Mouse (Mus musculus) layer of hippocampus, adult 9-10 months (tissue): Measurements from ENCODE around the gene Bbox1.
A peak's percentile ranks its signal among the peaks of the same experiment; 100 is the strongest.

Experiments used
- DNase-seq: peaks from one replicate; pipeline ENCODE4 v3.0.0; 2022; ENCODE audit warnings: low spot score

Gene Bbox1

GRCm38 (mm10) chr2:110314509-110315155 is at the start of gene Bbox1:
Gene Bbox1 (minus strand): TSS chr2:110314560.
- DNase-seq = no peak

GRCm38 (mm10) chr2:110363855-110364254 is 49.5 kb upstream of the Bbox1 start:
- DNase-seq = no peak

DNA sequence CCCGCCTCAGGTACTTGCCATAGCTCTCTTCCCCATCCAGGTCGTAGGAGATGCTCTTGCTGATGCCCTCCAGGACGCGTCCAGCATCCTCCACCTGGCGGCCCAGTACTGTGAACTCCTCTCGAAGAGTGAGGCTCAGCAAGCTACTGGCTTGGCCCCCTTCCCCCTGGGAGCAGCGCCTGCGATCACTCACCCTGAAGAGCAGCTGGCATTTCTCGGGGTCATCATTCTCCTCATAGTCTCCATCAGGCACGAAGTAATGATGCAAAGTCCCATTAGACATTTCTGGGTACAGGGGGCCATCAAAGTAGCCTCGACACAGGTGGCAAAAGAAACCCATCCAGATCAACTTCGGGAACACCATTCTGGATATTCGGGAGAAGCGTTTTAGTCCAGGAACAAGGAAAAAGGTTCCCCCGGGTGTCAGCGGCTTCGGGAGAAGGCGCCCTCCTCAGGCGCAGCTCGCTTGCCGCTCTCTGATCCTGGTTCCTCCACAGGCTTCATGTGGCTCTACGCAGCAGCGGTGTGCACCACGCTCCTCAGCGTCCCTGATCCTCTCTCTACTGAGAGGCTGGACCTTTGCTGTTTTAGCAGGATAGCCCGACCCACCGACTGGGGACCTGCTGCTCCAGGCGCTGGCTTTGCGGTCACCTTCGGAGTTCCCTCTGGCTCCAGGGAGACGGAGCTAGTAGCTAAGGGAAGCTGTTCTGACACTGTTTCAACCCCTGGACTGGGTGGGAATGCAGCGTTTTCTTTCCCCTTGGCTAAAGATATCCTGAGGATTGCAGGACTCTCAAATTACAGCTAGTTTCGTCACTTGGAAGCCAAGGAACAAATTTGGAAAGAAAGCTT is 48.3 kb upstream of the Bbox1 start, which contains the start of gene Fibin:
TSS of gene Fibin (minus strand) at position 752 of the 852 bp plus-strand sequence.
- no peak for DNase-seq

DNA sequence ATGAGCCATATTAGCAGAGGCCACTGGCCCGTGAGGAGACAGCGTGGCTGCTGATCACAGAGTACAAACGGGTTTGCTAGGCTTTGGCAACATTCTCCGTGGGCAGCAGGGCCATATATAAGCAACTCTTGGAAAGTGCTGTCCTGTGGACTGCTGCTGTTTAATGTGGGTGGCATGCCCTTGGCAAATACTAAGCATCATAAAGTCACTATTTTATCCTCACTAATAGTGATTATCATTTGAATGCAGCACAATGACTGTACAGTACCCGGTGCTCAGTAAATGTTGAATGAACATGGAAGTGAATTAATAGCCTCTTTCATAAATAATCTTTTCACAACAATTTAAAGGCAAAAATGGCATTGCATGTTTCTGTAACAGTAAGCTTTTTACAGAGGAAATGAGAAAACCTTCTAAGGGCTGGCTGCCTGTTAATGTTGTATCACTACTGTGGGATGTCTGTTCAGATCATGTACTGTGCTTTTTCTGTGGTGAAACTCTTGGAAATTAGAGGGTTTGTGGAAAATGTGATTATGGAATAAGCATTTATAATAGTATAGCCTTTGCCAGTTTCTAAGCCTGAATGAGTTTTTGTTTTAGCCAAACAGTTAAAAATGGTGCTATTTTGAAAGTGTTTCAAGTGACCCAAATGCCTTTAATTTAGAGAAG is 39.1 kb upstream of the Bbox1 start:
- no peak for DNase-seq

- no peak for DNase-seq
These were observed 37.5 kb upstream of the Bbox1 start for GRCm38 (mm10) chr2:110351843-110352251.

DNA sequence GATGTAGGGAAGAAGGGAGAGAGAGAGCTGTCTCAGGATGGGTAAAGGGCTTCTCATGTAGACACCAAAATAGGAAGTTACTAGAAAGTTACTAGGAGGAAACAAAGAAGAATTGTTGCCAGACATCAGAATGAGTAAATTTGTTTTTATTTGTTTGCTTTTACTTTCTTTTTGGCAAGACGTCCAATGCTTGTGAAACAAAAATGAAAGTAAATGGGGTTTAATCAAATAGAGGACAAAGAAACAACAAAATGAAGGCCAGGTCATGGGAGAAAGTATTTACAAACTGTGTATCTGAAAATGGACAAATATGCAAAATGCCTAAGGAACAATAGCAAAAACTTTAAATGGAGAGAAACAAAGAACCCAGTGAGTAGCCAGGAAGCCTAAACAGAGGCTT is 37.0 kb upstream of the Bbox1 start:
- no peak for DNase-seq

DNA sequence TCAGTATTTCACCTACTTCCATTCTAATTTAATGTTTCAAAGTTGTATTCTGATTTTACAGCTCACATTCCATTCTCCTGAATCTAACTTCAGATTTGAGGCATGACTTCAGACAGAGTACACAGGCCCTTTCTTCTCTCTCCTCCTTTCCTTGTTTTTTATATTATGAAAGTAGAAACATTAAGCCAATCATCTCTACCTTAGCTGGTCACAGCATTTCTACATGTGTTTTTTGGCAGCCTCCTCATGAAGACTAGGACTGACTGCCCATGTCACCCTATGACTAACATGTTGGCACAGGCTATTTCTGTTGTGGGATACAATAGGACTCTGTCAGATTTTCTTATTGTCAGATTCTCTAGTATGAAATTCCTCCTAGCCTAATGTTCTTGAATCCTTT is 14.6 kb upstream of the Bbox1 start:
- DNase-seq = no peak

- DNase-seq = no peak
These were observed 5.6 kb upstream of the Bbox1 start for GRCm38 (mm10) chr2:110319949-110320348.

DNA sequence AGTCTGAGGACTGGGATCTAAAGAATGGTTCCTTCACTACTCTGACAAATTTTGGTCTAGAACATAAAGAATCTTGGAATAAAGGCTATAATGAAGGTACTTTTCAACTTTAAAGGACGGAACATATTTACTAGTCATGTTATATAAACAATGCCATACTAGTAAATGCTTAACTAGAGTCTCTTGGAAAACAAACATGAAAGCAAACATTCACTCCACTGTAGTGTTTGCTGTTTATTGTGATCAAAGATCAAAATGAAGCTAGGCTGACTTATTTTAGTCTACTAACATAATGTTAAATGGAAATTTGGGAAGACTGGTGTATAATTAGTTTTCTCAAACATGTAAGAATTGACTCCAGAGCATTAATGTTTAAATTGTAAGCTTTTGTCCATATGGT is 4.9 kb upstream of the Bbox1 start:
- DNase-seq = no peak

DNA sequence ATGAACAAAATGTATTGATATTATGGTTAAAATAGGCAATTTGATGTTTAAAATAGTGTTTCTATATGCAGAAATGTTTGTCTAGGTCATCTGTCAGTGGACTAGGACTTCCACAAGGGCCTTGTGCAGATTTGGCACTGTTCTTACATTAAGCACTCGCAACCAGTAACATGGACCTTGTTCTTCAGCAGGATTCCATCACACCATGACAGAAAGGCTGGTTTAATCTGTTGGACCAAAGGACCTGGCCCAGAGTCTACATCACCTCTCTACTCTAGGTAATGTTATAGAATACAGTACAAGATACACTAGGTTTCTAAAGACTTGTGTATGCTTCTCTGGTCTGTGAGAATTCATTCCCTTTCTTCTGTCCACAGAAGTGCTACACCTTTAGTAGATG is 4.4 kb upstream of the Bbox1 start:
- DNase-seq = no peak

DNA sequence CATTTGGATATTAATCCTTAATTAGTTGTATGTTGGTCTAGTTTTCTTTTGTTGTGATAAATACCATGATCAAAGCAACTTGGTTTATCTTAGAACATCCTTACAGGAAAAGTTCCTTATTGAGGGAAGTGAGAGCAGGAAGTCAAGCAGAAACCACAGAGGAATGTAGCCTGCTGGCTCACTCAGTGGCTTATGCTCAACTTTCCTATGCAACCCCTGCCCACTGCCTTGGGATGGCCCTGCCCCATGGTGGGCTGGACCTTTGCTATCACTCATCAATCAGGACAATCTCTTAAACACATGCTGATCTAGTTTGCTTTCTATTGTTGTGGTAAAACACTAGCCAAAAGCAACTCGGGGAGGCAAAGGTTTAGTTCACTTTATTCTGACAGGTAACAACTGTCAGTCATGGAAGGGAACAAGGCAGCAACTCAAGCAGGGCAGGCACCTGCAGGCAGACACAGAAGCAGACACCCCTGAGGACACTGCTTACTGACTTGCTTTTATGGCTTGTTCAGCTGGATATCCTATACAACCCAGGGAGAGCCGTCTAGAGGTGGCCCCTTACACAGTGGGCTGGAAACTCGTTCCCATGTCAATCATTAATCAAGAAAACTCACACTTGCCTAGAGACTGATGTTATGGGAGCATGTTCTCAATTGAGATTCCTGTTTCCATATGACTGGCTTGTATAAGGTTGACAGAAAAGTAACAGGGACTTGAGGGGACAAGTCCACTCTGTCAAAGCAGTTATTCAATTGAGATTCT is 1.9 kb upstream of the Bbox1 start:
- no peak for DNase-seq

- no peak for DNase-seq
These were observed 286 bp downstream of the Bbox1 start for GRCm38 (mm10) chr2:110314074-110314473.

GRCm38 (mm10) chr2:110313305-110313824 is 995 bp downstream of the Bbox1 start:
- DNase-seq = no peak

DNA sequence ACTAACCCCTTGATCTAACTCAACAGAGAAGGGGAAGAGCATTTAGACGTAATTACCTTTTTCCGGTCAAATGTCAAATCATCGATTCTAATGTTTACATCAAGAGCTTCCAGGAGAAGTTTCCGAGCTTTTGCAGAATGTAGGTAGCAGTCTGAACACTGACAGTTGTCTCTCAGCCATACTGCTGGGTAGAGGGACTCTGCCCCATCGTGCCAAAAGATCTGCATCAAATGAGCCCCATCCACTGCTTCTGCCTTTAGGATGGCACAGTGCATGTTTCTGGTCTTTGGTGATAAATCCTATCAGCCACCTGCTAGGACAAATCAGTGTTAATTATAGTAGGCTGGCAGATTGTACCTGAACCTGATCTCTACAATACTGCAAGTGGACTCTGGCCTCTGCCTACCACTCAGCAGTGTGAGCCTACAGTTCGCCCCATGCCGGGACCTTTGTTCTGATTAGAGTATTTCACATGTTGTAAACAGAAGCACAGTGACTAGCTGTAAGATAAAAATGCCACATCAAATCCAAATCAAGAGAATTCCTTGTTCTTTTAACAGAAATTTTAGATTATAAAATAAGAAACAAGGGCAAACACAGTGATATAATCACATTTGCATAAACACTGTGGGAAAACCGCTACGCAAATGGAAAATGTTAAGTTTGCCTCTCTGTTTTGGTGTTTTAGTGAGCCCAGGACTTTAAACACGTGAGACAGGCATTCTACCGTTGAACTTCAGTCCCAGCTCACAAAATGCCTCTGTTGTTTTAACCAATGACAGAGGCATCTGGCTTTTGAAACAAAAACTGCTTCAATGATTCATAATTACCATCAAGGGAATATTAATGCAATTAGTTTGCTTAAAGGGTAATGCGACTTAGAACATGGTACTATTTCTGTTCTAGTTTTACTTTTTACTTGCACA is 8.7 kb downstream of the Bbox1 start:
- no peak for DNase-seq

DNA sequence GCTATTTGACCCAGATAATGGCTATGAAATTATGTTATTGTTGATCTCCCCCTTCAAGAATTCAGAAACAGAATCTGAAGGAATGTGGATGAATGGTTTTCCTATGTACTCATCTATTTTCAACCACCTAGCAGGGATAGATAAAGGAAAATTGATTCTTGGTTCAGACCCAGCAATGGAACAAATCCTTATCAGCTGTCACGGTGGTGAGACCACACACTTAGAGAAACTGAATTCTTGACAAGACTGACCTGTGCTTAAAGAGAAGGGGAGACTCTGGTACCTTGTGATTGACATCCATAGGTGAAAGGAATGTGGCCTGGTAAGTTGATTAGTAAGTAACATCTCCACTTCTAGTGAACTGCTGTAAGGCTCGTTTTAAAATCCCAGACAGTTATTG is 12.1 kb downstream of the Bbox1 start:
- no peak for DNase-seq

GRCm38 (mm10) chr2:110301314-110301713 is 13.0 kb downstream of the Bbox1 start:
- no peak for DNase-seq

- no peak for DNase-seq
These were observed 19.4 kb downstream of the Bbox1 start for GRCm38 (mm10) chr2:110294927-110295326.

DNA sequence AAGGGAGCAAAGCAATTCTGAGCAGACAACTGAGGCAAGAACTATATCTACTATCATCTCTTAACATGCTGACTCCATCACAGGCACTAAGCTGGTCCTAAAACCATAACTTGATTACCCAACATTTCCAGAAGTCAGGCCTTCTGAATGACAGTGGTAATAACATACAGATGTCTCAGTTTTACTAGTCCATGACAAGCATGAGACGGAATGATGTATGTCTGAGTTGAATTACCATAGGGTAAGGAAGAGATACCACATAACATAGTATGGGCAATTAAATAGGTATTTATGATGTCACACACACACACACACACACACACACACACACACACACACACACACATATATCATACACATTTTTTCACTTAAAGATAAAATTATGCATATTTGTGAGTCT is 26.4 kb downstream of the Bbox1 start:
- no peak for DNase-seq

DNA sequence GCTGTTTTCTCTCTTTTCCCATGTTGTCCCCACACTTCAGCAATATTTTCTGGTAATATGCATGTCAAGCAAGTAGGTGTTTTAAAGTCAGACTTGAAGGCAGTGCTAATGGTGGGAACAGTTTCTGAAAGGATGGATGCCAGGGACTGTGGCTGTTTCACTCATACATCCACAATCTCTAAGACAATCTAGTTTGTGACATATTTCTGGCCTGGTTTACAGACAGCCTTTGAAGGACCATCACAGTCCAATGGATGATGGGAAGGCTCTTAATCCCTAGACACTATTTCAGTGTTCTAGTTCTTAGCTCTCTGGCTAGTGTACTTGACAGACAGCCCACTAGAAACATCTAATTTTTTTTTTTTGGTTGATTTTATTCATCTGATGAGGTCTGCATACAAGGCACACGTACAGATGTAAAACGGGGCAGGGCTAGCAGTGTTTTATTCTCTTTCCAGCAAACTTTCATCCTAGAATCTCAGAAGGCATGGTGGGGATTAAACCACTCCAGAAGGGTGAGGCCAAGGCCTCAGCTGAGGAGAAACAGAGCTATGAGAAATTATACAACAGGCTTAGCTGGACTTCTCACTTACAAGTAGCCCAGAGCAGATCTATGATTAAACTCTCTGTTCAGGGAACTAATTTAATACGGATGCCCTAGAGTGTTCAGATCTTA is 28.4 kb downstream of the Bbox1 start:
- DNase-seq = no peak

- DNase-seq = peak; percentile 35
These were observed 38.9 kb downstream of the Bbox1 start for GRCm38 (mm10) chr2:110275424-110275823.
